Mouse (Mus musculus) C2C12 (cell line): ENCODE data around the gene Top2a.

ENCODE experiments used
- CEBPB ChIP-seq: IDR thresholded peaks from one replicate; pipeline ENCODE4 v1.6.1; 2011; ENCODE audit warnings: low read depth, mild to moderate bottlenecking, control low read depth, moderate library complexity
- CTCF ChIP-seq: IDR thresholded peaks from one replicate; pipeline ENCODE4 v1.5.1; 2011; ENCODE audit not compliant: control insufficient read depth, insufficient read depth, insufficient read length
- MAX ChIP-seq: IDR thresholded peaks from one replicate; pipeline ENCODE4 v1.6.1; 2011; ENCODE audit warnings: mild to moderate bottlenecking, control low read depth

- TF ChIP-seq CEBPB (no peak), MAX (no peak), CTCF (no peak)
Observed at GRCm38 (mm10) chr11:98961051-98961592, 62.9 kb downstream of the Top2a start.
